Mouse (Mus musculus): ENCODE measurements around the gene Rhot2. TPM values are rescaled to one million over a fixed set of nuclear protein-coding genes. Genes with fewer than 3 reads are reported as not detected.

The Rhot2 gene
- total RNA-seq, 4 experiments from 2014 or later: 81.2 to 107 (median 93.1) TPM

DNA sequence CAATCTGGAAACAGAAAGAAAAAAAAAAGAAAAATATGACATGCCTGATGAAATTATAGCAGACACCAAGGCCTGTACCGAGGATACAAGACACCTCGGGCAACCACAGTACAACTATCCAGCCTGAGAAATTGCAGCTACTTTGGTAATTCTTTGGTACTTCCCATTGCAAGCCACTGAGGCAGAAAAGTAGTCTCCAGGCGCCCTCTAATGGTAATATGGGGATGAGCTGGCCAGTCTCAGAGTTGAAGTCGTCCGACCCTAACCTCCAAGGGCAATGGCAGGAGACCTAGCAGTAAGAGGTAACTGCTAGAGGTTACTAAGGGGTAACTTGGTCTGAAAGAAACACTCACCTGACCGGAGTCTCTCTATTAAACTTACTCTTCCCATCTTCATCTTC is 43.6 kb downstream of the Rhot2 start:
- DNase-seq (ENCODE audit: low spot score in 2 of 2): peak in 1 of 2 experiments; percentile 78

DNA sequence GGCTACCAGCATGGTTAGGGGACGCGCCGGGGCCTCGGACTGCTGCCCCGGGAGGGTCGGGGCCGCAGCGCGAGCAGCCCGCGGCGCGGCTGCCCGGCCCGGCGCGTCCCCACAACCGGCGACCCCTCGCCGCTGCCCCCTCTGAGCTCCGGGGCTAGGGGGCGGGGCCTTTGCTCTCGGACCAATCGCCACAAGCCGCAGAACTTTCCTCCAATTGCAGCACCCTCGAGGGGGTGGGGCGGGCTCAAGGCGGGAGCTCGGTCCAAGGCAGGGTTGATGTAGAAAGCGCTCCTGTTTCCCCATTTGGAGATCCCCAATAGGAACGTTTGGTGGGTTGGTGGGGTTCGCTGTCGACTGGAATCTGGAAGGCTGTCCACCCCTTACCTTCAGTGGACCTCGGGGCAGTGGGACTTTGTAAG is 47.7 kb downstream of the Rhot2 start, which contains the start of gene Metrn:
TSS of gene Metrn (minus strand) at position 186 of the 419 bp plus-strand sequence.
- peak in 1 of 2 experiments; percentile 64 for DNase-seq (ENCODE audit: low spot score in 2 of 2)

DNA sequence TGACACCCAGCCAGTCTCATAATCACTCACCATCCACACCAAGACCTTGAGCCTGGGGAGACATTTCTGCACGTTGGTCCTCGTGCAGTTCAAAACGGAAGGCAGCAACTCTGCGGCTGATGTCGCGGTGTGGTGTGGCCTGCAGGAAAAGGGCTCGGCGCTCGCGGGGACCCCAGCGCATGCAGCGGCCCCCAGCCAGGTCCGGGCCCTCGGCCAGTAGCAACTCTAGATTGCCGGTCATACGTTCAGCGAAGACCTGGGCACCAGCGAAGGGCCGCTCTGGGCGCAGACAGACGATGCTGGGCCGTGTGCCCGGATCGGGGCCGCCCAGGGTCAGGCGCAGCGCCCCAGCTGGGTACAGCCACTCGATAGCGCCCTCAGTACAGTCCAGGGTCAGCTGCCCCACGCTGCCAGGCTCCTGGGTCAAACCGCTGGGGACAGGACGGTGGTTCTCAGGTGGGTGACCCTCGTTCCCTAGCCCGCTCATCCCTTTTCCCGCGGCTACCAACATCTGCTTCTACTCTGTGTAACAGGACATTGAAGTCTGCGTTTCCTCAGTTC is 48.4 kb downstream of the Rhot2 start:
- no peak for DNase-seq (ENCODE audit: low spot score in 2 of 2)

- peak; percentile 74 to 86 for DNase-seq (ENCODE audit: low spot score in 2 of 2)
These were observed 49.0 kb downstream of the Rhot2 start, which contains the start of gene AC134908.4 for GRCm38 (mm10) chr17:25795609-25796092. TSS of gene AC134908.4 (minus strand) at chr17:25795659.

DNA sequence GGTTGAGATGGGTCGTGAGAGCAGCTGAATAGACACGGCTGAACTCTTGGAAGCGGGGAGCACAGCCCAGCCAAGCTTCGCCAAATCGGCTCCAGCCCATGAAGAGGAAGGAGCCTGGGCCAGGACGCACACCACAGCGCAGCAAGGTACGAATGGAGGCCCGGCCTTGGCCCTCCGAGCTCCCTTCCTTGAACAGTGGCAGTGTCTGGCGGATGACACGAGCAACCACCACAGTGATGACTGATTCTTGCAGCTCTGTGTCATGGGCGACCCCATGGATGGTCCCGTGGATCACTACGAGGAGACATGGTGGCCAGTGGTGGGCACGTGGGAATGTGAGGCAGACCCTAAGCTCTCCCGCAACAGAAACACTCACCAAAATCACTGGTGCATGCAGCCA is 49.7 kb downstream of the Rhot2 start:
- no peak for DNase-seq (ENCODE audit: low spot score in 2 of 2)

DNA sequence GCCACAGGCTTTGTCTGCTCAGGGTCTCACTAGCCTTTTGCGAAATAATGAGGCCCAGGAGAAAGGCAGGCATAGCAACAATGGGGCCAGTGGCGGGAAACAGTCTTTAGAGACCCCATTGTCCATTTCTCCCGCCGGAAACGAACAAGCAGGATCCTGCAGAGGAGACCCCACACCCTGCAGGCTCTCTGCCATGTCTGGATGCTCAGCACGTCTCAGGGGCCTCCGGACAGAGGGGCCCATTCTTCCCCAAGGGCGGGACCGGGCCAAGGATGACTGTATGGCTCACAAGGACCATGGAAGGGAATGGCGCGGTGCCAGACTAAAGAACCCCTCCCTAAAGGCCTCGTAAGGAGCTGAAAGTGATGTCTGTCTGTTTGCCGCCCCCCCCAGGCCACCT is 50.5 kb downstream of the Rhot2 start:
- DNase-seq (ENCODE audit: low spot score in 2 of 2): no peak

- DNase-seq (ENCODE audit: low spot score in 2 of 2): peak in 1 of 2 experiments; percentile 63
These were observed 52.0 kb downstream of the Rhot2 start, which contains the start of gene Fam173a for GRCm38 (mm10) chr17:25792615-25793014. TSS of gene Fam173a (minus strand) at chr17:25792901.

DNA sequence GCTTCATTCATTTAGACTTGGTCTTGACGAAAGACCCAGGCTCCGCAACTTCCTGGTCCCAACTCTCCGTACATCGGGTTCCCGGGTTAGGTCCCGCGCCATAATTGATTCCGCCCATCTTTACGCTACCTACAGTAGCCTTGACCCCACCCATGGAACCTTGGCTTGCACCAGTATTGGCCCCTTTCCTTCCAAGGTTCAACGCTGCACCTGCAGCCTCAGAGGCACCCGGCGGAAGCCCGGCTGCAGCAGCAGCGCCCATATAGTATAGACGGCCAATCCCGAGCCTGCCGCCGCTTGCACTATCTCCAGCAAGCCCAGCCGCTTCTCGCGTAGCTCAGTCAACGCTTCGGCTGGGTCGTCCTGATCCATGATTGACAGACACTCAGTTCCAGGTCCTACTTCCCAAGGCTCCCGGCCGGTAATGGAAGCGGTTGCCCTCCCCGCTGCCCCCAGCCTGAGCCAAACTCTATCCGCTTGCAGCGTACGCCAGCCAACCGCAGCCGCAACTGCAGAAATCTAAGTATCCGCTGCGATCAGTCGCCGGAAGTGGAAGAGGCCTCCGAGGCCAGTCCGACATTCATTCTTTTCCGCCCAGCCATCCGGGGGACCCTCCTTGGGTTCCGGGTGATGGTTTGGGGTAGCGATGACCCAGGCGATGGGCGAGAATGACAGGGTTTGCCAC is 52.7 kb downstream of the Rhot2 start:
- peak in 1 of 2 experiments; percentile 85 for DNase-seq (ENCODE audit: low spot score in 2 of 2)

DNA sequence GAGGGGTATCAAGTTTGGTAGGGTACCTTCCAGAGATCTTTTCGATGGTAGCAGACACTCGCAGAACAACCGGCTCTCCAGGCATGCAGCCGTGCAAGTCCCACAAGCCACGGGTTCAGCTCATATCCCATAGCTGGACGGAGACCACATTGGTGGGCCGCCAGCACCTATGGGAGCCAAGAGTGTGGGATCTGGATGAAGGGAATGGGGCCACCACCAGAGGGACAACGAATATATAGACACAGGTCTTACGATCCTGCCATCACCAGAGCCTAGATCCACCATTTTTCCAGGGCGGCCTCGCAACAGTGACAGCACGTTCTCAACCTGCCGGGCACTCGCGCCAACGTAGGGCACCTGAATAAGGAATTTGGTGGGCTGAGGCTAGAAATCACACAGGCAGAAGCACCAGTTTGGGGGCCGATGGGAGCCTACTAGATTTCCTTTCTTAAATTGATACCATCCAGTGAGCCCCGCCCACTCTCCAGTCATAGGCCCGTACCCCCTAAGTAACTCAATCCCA is 53.3 kb downstream of the Rhot2 start:
- DNase-seq (ENCODE audit: low spot score in 2 of 2): no peak

Small RNA genes lying within 50 kb of the gene (microRNA-seq; reads per million reads assigned to microRNA genes)
- gene Mir3082: 2.9 to 7.1 reads per million in 2 experiments

Other genes starting within 250 kb of the Rhot2 start
- 100 to 1,000 TPM; 115 to 135 (median 117) TPM for gene Gng13, start 127.7 kb downstream of the Rhot2 start, total RNA-seq (2022)
- 1 to 10 TPM; 1.3 to 4.9 (median 2.0) TPM for gene Chtf18, start 117.4 kb downstream of the Rhot2 start, total RNA-seq (2022)
- gene Rpusd1, start 117.2 kb downstream of the Rhot2 start, total RNA-seq (2022): 10 to 100 TPM; 51.7 to 56.8 (median 54.0) TPM
- under 1 TPM in 3 of 4 experiments, not detected in 1; 0.13 to 0.41 (median 0.23) TPM for gene Mslnl, start 108.8 kb downstream of the Rhot2 start, total RNA-seq (2022)
- 1 to 10 TPM in 2 of 4 experiments, under 1 TPM in 2; 0.21 to 1.8 (median 0.92) TPM for gene Msln, start 90.5 kb downstream of the Rhot2 start, total RNA-seq (2022)
- gene Narfl, start 71.1 kb downstream of the Rhot2 start, total RNA-seq (2022): 10 to 100 TPM; 33.0 to 45.0 (median 34.2) TPM
- 100 to 1,000 TPM in 2 of 4 experiments, 10 to 100 TPM in 2; 94.5 to 130 (median 112) TPM for gene Haghl, start 59.2 kb downstream of the Rhot2 start, total RNA-seq (2022)
- gene Ccdc78, start 58.3 kb downstream of the Rhot2 start, total RNA-seq (2022): under 1 TPM; 0.43 to 1.00 (median 0.94) TPM
- gene Fam173a, start 52.0 kb downstream of the Rhot2 start, total RNA-seq (2022): 100 to 1,000 TPM in 2 of 4 experiments, 10 to 100 TPM in 2; 93.0 to 103 (median 99.1) TPM
- 1 to 10 TPM in 1 of 4 experiments, not detected in 3; 1.5 TPM for gene AC134908.4, start 49.2 kb downstream of the Rhot2 start, total RNA-seq (2022)
- gene Metrn, start 47.7 kb downstream of the Rhot2 start, total RNA-seq (2022): 10 to 100 TPM; 66.8 to 93.2 (median 84.5) TPM
- gene Fbxl16, start 35.8 kb downstream of the Rhot2 start, total RNA-seq (2022): 100 to 1,000 TPM; 532 to 577 (median 554) TPM
- 10 to 100 TPM; 22.8 to 29.0 (median 26.5) TPM for gene Wdr24, start 21.2 kb downstream of the Rhot2 start, total RNA-seq (2022)
- 10 to 100 TPM; 61.0 to 63.6 (median 61.8) TPM for gene Jmjd8, start 16.0 kb downstream of the Rhot2 start, total RNA-seq (2022)
- gene Stub1, start 11.4 kb downstream of the Rhot2 start, total RNA-seq (2022): 100 to 1,000 TPM; 151 to 155 (median 152) TPM
- gene Rhbdl1, start 7.6 kb downstream of the Rhot2 start, total RNA-seq (2022): 10 to 100 TPM; 31.6 to 44.8 (median 40.9) TPM
- gene Gm20683, start 3.1 kb downstream of the Rhot2 start, total RNA-seq (2022): 10 to 100 TPM; 21.4 to 27.6 (median 25.7) TPM
- gene Wdr90, start 16.6 kb upstream of the Rhot2 start, total RNA-seq (2022): 10 to 100 TPM; 19.0 to 28.8 (median 23.6) TPM
- 10 to 100 TPM; 16.9 to 26.9 (median 21.5) TPM for gene Mcrip2, start 23.9 kb upstream of the Rhot2 start, total RNA-seq (2022)
- gene Mettl26, start 30.2 kb upstream of the Rhot2 start, total RNA-seq (2022): 10 to 100 TPM; 37.5 to 42.2 (median 39.1) TPM
- 1 to 10 TPM; 1.6 to 2.4 (median 1.9) TPM for gene Wfikkn1, start 36.0 kb upstream of the Rhot2 start, total RNA-seq (2022)
- 10 to 100 TPM; 42.0 to 72.9 (median 46.4) TPM for gene Rab40c, start 74.9 kb upstream of the Rhot2 start, total RNA-seq (2022)
- 100 to 1,000 TPM; 104 to 128 (median 120) TPM for gene Pigq, start 100.1 kb upstream of the Rhot2 start, total RNA-seq (2022)
- gene Nhlrc4, start 100.1 kb upstream of the Rhot2 start, total RNA-seq (2022): 1 to 10 TPM in 1 of 4 experiments, under 1 TPM in 2, not detected in 1; 0.16 to 2.8 (median 0.28) TPM
- gene A930017K11Rik, start 107.7 kb upstream of the Rhot2 start, total RNA-seq (2022): 1 to 10 TPM in 1 of 4 experiments, under 1 TPM in 3; 0.77 to 1.2 (median 0.88) TPM
- 10 to 100 TPM; 45.4 to 61.2 (median 53.8) TPM for gene Capn15, start 140.9 kb upstream of the Rhot2 start, total RNA-seq (2022)
- 100 to 1,000 TPM in 3 of 4 experiments, 10 to 100 TPM in 1; 96.5 to 113 (median 102) TPM for gene Rab11fip3, start 224.7 kb upstream of the Rhot2 start, total RNA-seq (2022)
- 10 to 100 TPM; 27.6 to 31.2 (median 29.7) TPM for gene Decr2, start 245.5 kb upstream of the Rhot2 start, total RNA-seq (2022)

Measured in layer of hippocampus, adult 8-10 months (tissue).